Mouse (Mus musculus): Measurements from ENCODE around the gene Scpep1.
"Not testable (repeated sequence)": the region's sequence is repeated elsewhere in the genome, so short reads cannot be mapped to it uniquely, and the experiment has no call there.

GRCm38 (mm10) chr11:88895800-88896232 is 59.4 kb downstream of the Scpep1 start:
- not testable (repeated sequence) for TF ChIP-seq CTCF (IDR thresholded peaks at IDR 0.05; ENCODE audit: low read depth, low read length); POLR2AphosphoS5 (IDR thresholded peaks at IDR 0.05; ENCODE audit: insufficient replicate concordance, low read depth, low read length); GATA1 (IDR thresholded peaks at IDR 0.05; ENCODE audit: borderline replicate concordance, low read length); TAL1 (conservative IDR thresholded peaks at IDR 0.05; ENCODE audit: low read depth, low read length); GATA2 (IDR thresholded peaks at IDR 0.05; ENCODE audit: borderline replicate concordance, low read depth, low read length)

All from G1E (cell line).